Mouse (Mus musculus): ENCODE data around the gene Pias1.
"Not testable (repeated sequence)": the region's sequence is repeated elsewhere in the genome, so short reads cannot be mapped to it uniquely, and the experiment has no call there.

Gene Pias1

GRCm38 (mm10) chr9:62940966-62941365 is 46.8 kb downstream of the Pias1 start:
- DNase-seq (ENCODE audit: low spot score) = no peak

GRCm38 (mm10) chr9:62935854-62936253 is 51.9 kb downstream of the Pias1 start:
- DNase-seq (ENCODE audit: low spot score) = no peak

GRCm38 (mm10) chr9:62934700-62935400 is 52.9 kb downstream of the Pias1 start:
- no peak for DNase-seq (ENCODE audit: low spot score)

GRCm38 (mm10) chr9:62932575-62933339 is 55.0 kb downstream of the Pias1 start:
- no peak for DNase-seq (ENCODE audit: low spot score)

GRCm38 (mm10) chr9:62924886-62925610 is 62.7 kb downstream of the Pias1 start:
- DNase-seq (ENCODE audit: low spot score) = no peak

- no peak for DNase-seq (ENCODE audit: low spot score)
These were observed 66.8 kb downstream of the Pias1 start for GRCm38 (mm10) chr9:62920877-62921276.

GRCm38 (mm10) chr9:62917059-62917458 is 70.7 kb downstream of the Pias1 start:
- no peak for DNase-seq (ENCODE audit: low spot score)

GRCm38 (mm10) chr9:62913390-62914069 is 74.2 kb downstream of the Pias1 start:
- DNase-seq (ENCODE audit: low spot score) = no peak

GRCm38 (mm10) chr9:62905039-62905438 is 82.7 kb downstream of the Pias1 start:
- DNase-seq (ENCODE audit: low spot score) = no peak

GRCm38 (mm10) chr9:62903841-62904240 is 83.9 kb downstream of the Pias1 start:
- DNase-seq (ENCODE audit: low spot score) = no peak

GRCm38 (mm10) chr9:62901736-62902135 is 86.0 kb downstream of the Pias1 start:
- no peak for DNase-seq (ENCODE audit: low spot score)

- DNase-seq (ENCODE audit: low spot score) = no peak
These were observed 93.2 kb downstream of the Pias1 start for GRCm38 (mm10) chr9:62894486-62894885.

GRCm38 (mm10) chr9:62881871-62882270 is 105.9 kb downstream of the Pias1 start:
- no peak for DNase-seq (ENCODE audit: low spot score)

- no peak for DNase-seq (ENCODE audit: low spot score)
These were observed 109.9 kb downstream of the Pias1 start for GRCm38 (mm10) chr9:62877825-62878224.

GRCm38 (mm10) chr9:62876966-62877616 is 110.6 kb downstream of the Pias1 start:
- no peak for DNase-seq (ENCODE audit: low spot score)

- no peak for DNase-seq (ENCODE audit: low spot score)
These were observed 117.0 kb downstream of the Pias1 start for GRCm38 (mm10) chr9:62870728-62871127.

GRCm38 (mm10) chr9:62869236-62869635 is 118.5 kb downstream of the Pias1 start:
- not testable (repeated sequence) for DNase-seq (ENCODE audit: low spot score)

- DNase-seq (ENCODE audit: low spot score) = no peak
These were observed 126.9 kb downstream of the Pias1 start for GRCm38 (mm10) chr9:62860866-62861265.

- not testable (repeated sequence) for DNase-seq (ENCODE audit: low spot score)
These were observed 127.6 kb downstream of the Pias1 start for GRCm38 (mm10) chr9:62860102-62860501.

GRCm38 (mm10) chr9:62858266-62859019 is 129.3 kb downstream of the Pias1 start:
- no peak for DNase-seq (ENCODE audit: low spot score)

GRCm38 (mm10) chr9:62857719-62858261 is 129.9 kb downstream of the Pias1 start, which contains the start of gene Calml4:
Gene Calml4 (plus strand): TSS chr9:62858080.
- DNase-seq (ENCODE audit: low spot score) = no peak
